Mouse (Mus musculus) ES-Bruce4 (cell line): ENCODE results near the gene Diaph3.

Experiments
- CTCF ChIP-seq: IDR thresholded peaks from one replicate; pipeline ENCODE4 v1.8.1; 2011; ENCODE audit warnings: low read depth, low read length
- EP300 ChIP-seq: IDR thresholded peaks from 2 replicates; pipeline ENCODE4 v1.6.1; 2011; ENCODE audit warnings: low read depth, low read length; ENCODE audit not compliant: insufficient read depth
- POLR2A ChIP-seq: IDR thresholded peaks from one replicate; pipeline ENCODE4 v1.8.1; 2011; ENCODE audit warnings: low read length; ENCODE audit not compliant: insufficient read depth

DNA sequence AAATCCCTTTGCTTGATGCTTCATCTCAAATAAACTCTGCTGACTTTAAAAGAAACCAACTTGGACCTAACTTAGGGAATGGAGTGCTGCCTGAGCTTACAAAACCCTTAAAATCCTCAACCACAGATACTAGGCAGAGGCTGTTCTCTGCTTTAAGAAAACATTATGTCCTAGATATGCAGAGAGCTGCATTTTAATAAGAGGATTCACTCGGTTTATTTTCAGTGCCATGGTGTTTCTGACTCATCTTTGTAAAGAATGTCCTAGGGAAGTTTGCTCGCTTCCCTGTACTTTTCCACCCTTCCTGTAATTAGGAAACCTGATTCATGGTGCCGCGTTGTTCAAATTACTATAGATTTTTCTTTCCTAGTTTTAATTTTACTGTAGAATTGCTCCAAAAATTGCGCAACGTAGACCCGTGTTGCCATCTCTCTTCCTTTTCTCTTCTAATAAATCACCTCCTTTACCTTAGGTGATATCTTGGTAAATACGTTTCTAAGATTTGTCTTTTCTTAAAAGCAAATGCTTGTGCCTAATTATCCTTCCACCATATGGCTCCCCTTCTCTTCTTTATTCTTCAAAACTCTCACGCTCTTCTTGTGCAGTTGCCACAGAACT lies 14.7 kb upstream of the Diaph3 start:
- no peak for TF ChIP-seq CTCF
- no peak for TF ChIP-seq EP300
- no peak for TF ChIP-seq POLR2A
